Mouse (Mus musculus) heart, adult 2 months (tissue): ENCODE results near the gene Zfp618. TPM values are rescaled to one million over a fixed set of nuclear protein-coding genes. Genes with fewer than 3 reads are reported as not detected.

Experiments used
- DNase-seq, 2 experiments: peaks; one replicate each; pipeline ENCODE4 v3.0.0; 2021
- H3K27ac ChIP-seq: fragments of 200-600 bp; 2 replicates; pipeline ENCODE4 v1.8.1; 2022
- H3K27me3 ChIP-seq: fragments of 200-500 bp; 2 replicates; pipeline ENCODE4 v1.6.1; 2012; ENCODE audit warnings: mild to moderate bottlenecking, low read length, inconsistent platforms, mixed read lengths; ENCODE audit not compliant: control insufficient read depth, insufficient read depth
- H3K36me3 ChIP-seq: fragments of 200-500 bp; 2 replicates; pipeline ENCODE4 v1.6.1; 2012; ENCODE audit warnings: low read length, inconsistent platforms; ENCODE audit not compliant: control insufficient read depth, insufficient read depth
- H3K4me1 ChIP-seq: fragments of 200-500 bp; 2 replicates; pipeline ENCODE4 v1.6.1; 2011; ENCODE audit warnings: low read length; ENCODE audit not compliant: control insufficient read depth, insufficient read depth
- H3K4me3 ChIP-seq: fragments of 200-600 bp; 2 replicates; pipeline ENCODE4 v1.8.1; 2022
- H3K79me2 ChIP-seq: fragments of 200-500 bp; replicated peaks from 2 replicates; pipeline ENCODE4 v1.6.1; 2012; ENCODE audit warnings: mild to moderate bottlenecking, inconsistent platforms, low read length, moderate library complexity, mixed read lengths; ENCODE audit not compliant: control insufficient read depth, insufficient read depth
- H3K9ac ChIP-seq: fragments of 200-500 bp; 2 replicates; pipeline ENCODE4 v1.6.1; 2012; ENCODE audit warnings: low read depth, mild to moderate bottlenecking, control low read depth, inconsistent platforms, low read length, mixed read lengths
- CTCF ChIP-seq: fragments of 200-600 bp; IDR thresholded peaks from 2 replicates; pipeline ENCODE4 v1.8.1; 2022; ENCODE audit warnings: antibody characterized with exemption, mild to moderate bottlenecking, moderate library complexity
- EP300 ChIP-seq: fragments of 200-500 bp; IDR thresholded peaks from 2 replicates; pipeline ENCODE4 v1.6.1; 2011; ENCODE audit warnings: low read depth, low read length, control low read depth; ENCODE audit not compliant: insufficient read depth
- POLR2A ChIP-seq: fragments of 200-500 bp; IDR thresholded peaks from 2 replicates; pipeline ENCODE4 v1.6.1; 2011; ENCODE audit warnings: mild to moderate bottlenecking, low read depth, low read length, control low read depth; ENCODE audit not compliant: insufficient read depth
- WGBS: fragments of 180-500 bp; shearing (Covaris S2); methylation state at CpG from one replicate; pipeline ENCODE4 v1.1.7; 2018; 5-methylcytosine and 5-hydroxymethylcytosine counted together
- intact Hi-C: fragments of 180-260 bp; cut with DNase I; formaldehyde crosslinking; loops from one replicate; pipeline ENCODE4 v1.15.1; 2025
- polyA plus RNA-seq: library from polyadenylated mRNA; depleted of rRNA; stranded (reverse); fragments of >200 nt; gene quantifications from 2 replicates; pipeline ENCODE4 v1.2.3, GENCODE M21; 2012
- total RNA-seq, 2 experiments: library from RNA; stranded (reverse); gene quantifications; 2 replicates each; pipeline ENCODE4 v1.2.3; 2021

The Zfp618 gene
- total and polyA plus RNA-seq, 3 experiments = 0.25 to 2.2 (median 0.37) TPM

- Histone ChIP-seq H3K27ac (no peak overlapping the region), H3K9ac (no peak overlapping the region), H3K79me2 (no peaks in the 10 kb centered on the region), H3K36me3 (no peaks in the 10 kb centered on the region), H3K4me1 (no peaks in the 10 kb centered on the region; the same call in none of the 2 replicates), H3K27me3 (no peaks in the 10 kb centered on the region), H3K4me3 (no peak overlapping the region)
- 60% methylated on average over 4 of the region's 4 CpGs for WGBS
- TF ChIP-seq POLR2A (no peak), EP300 (no peak), CTCF (no peak)
- intact Hi-C loops = no loop called here
- no peak for DNase-seq
Observed at GRCm38 (mm10) chr4:63050949-63051348, 85.6 kb downstream of the Zfp618 start.

- Histone ChIP-seq H3K27ac (no peak overlapping the region), H3K4me3 (no peak overlapping the region), H3K27me3 (no peaks in the 10 kb centered on the region), H3K36me3 (no peaks in the 10 kb centered on the region), H3K9ac (no peak overlapping the region), H3K79me2 (no peaks in the 10 kb centered on the region), H3K4me1 (no peaks in the 10 kb centered on the region; the same call in none of the 2 replicates)
- no peak for TF ChIP-seq EP300
- no peak for TF ChIP-seq CTCF
- TF ChIP-seq POLR2A = no peak
- DNase-seq = no peak
- 66% methylated on average over 7 of the region's 7 CpGs for WGBS
- intact Hi-C loops = no loop called here
Observed at GRCm38 (mm10) chr4:63051940-63052661, 86.7 kb downstream of the Zfp618 start.

GRCm38 (mm10) chr4:63052662-63053033 is 87.3 kb downstream of the Zfp618 start:
- H3K27ac ChIP-seq = no peak overlapping the region
- 67% methylated on average over 2 of the region's 2 CpGs for WGBS
- no peaks in the 10 kb centered on the region for H3K79me2 ChIP-seq
- H3K4me1 ChIP-seq = no peaks in the 10 kb centered on the region; the same call in none of the 2 replicates
- no peak for DNase-seq
- TF ChIP-seq POLR2A (no peak), CTCF (no peak), EP300 (no peak)
- no peak overlapping the region for H3K9ac ChIP-seq
- no peaks in the 10 kb centered on the region for H3K36me3 ChIP-seq
- no peaks in the 10 kb centered on the region for H3K27me3 ChIP-seq
- H3K4me3 ChIP-seq = no peak overlapping the region
- intact Hi-C loops = no loop called here

- TF ChIP-seq EP300 = no peak
- TF ChIP-seq CTCF = no peak
- no peak for TF ChIP-seq POLR2A
- WGBS = 90% methylated on average over 10 of the region's 10 CpGs
- intact Hi-C loops = no loop called here
Observed at GRCm38 (mm10) chr4:63055216-63055745, 89.9 kb downstream of the Zfp618 start.

GRCm38 (mm10) chr4:63056641-63057415 is 91.5 kb downstream of the Zfp618 start:
- no peaks in the 10 kb centered on the region for H3K4me1 ChIP-seq
- TF ChIP-seq POLR2A = no peak
- TF ChIP-seq CTCF = no peak
- TF ChIP-seq EP300 = no peak
- 63% methylated on average over 7 of the region's 7 CpGs for WGBS
- intact Hi-C loops = no loop called here
- H3K36me3 ChIP-seq = no peaks in the 10 kb centered on the region
- H3K27me3 ChIP-seq = no peaks in the 10 kb centered on the region
- H3K9ac ChIP-seq = no peak overlapping the region
- no peak overlapping the region for H3K27ac ChIP-seq
- DNase-seq = peak in 1 of 2 experiments; percentile 15
- H3K79me2 ChIP-seq = no peaks in the 10 kb centered on the region
- H3K4me3 ChIP-seq = no peak overlapping the region

More at GRCm38 (mm10) chr4:63055216-63055745, 89.9 kb downstream of the Zfp618 start:
- Histone ChIP-seq H3K4me1 (no peaks in the 10 kb centered on the region), H3K27ac (no peak overlapping the region), H3K79me2 (no peaks in the 10 kb centered on the region), H3K36me3 (no peaks in the 10 kb centered on the region), H3K27me3 (no peaks in the 10 kb centered on the region), H3K9ac (no peak overlapping the region), H3K4me3 (no peak overlapping the region)
- no peak for DNase-seq

- H3K36me3 ChIP-seq = no peaks in the 10 kb centered on the region
- TF ChIP-seq EP300 = no peak
- TF ChIP-seq CTCF = no peak
- no peak for TF ChIP-seq POLR2A
- no peak for DNase-seq
- intact Hi-C loops = no loop called here
- WGBS = 72% methylated on average over 5 of the region's 5 CpGs
- no peak overlapping the region for H3K9ac ChIP-seq
- no peaks in the 10 kb centered on the region for H3K4me1 ChIP-seq
- no peaks in the 10 kb centered on the region for H3K27me3 ChIP-seq
- H3K27ac ChIP-seq = no peak overlapping the region
- no peaks in the 10 kb centered on the region for H3K79me2 ChIP-seq
- no peak overlapping the region for H3K4me3 ChIP-seq
Observed at GRCm38 (mm10) chr4:63057581-63057980, 92.2 kb downstream of the Zfp618 start.
